ENCODE assay signal across 25 mouse cellular contexts in the genomic region with DNA sequence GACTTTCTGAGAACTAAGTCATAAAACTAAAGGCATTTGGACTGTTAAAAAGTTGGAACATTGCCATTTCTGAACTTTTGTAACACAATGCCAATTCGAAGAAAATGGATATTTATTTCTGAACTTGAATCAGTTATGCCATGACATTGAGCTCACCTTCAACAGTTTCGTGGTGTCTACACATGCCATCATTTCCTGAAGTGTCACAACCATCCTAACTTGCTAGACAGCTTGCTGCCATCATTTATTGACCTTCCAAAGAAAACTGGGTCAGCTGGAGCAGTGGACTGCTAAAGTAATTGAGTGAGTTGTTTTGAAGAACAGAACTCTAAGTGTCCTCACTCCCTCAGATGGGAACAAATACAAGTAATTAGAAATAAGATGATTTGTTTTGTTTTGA. TPM values are rescaled to one million over a fixed set of nuclear protein-coding genes. Genes with fewer than 3 reads are reported as not detected.
DNase-seq lines count a peak whose midpoint lies in the region.
"Had no signal": no experiment of that assay in that cellular context is flagged by ENCODE, and none has a peak within 500 bp of the region (broad histone marks: within the 10 kb centered on the region; RNA-seq: fewer than 3 reads in every experiment).

No protein-coding gene starts in this region.

- 73% methylated on average over 2 of the region's 2 CpGs for WGBS in heart, embryonic 10.5 days

- H3K4me3 ChIP-seq in heart, embryonic 10.5 days, result no peak overlapping the region
- H3K4me3 ChIP-seq: embryonic facial prominence, embryonic 12.5 days; embryonic facial prominence, embryonic 15.5 days; heart, embryonic 15.5 days; hindbrain, embryonic 12.5 days; hindbrain, embryonic 15.5 days had no signal

- no peaks in the 10 kb centered on the region for H3K9me3 ChIP-seq in heart, embryonic 10.5 days
- H3K9me3 ChIP-seq: embryonic facial prominence, embryonic 12.5 days; embryonic facial prominence, embryonic 15.5 days; heart, embryonic 15.5 days; hindbrain, embryonic 12.5 days; hindbrain, embryonic 15.5 days had no signal

- intact Hi-C loops in heart, postnatal 14 days (cut with DNase I), result no loop called here
- intact Hi-C loops in heart, postnatal 10 days (cut with DNase I), result no loop called here

- no peak overlapping the region for H3K27ac ChIP-seq in heart, embryonic 10.5 days
- H3K27ac ChIP-seq: embryonic facial prominence, embryonic 12.5 days; embryonic facial prominence, embryonic 15.5 days; heart, embryonic 15.5 days; hindbrain, embryonic 12.5 days; hindbrain, embryonic 15.5 days had no signal

- peak; percentile 79 for DNase-seq in heart, adult 11 months
- DNase-seq in heart, postnatal 14 days, result no peak
- DNase-seq in heart, postnatal 10 days, result peak; percentile 17 to 22
- no peak for DNase-seq in heart, embryonic 10.5 days (ENCODE audit: low spot score)
- DNase-seq in kidney, postnatal 14 days, result peak; percentile 22
- DNase-seq in kidney, adult 18-20 months, result no peak
- DNase-seq in lung, postnatal 10 days, result peak; percentile 13
- no peak for DNase-seq in lung, postnatal 4 days
- DNase-seq: adrenal gland, adult 2 months; adrenal gland, postnatal 14 days; cerebellum, adult 11 months; cerebellum, adult 2 months; cerebellum, adult 9-11 months; cerebellum, postnatal 25 days; forebrain, postnatal 0 days; gastrocnemius, postnatal 14 days had no signal

- no peaks in the 10 kb centered on the region for H3K36me3 ChIP-seq in heart, embryonic 10.5 days
- H3K36me3 ChIP-seq: embryonic facial prominence, embryonic 12.5 days; embryonic facial prominence, embryonic 15.5 days; heart, embryonic 15.5 days; hindbrain, embryonic 12.5 days; hindbrain, embryonic 15.5 days had no signal

- H3K27me3 ChIP-seq in heart, embryonic 10.5 days (ENCODE audit: insufficient read depth, poor library complexity, severe bottlenecking), result no peaks in the 10 kb centered on the region
- H3K27me3 ChIP-seq: embryonic facial prominence, embryonic 12.5 days; embryonic facial prominence, embryonic 15.5 days; heart, embryonic 15.5 days; hindbrain, embryonic 12.5 days; hindbrain, embryonic 15.5 days had no signal

- H3K4me1 ChIP-seq in heart, embryonic 10.5 days, result no peaks in the 10 kb centered on the region
- H3K4me1 ChIP-seq: embryonic facial prominence, embryonic 12.5 days; embryonic facial prominence, embryonic 15.5 days; heart, embryonic 15.5 days; hindbrain, embryonic 12.5 days; hindbrain, embryonic 15.5 days had no signal

RNA-seq across cellular contexts. Expression of a gene that starts 16.2 kb away (rescaled TPM):
- total RNA-seq in heart, postnatal 14 days (2021), result under 1 TPM; 0.62 to 0.68 TPM
- total RNA-seq in heart, postnatal 10 days (2021), result 1 to 10 TPM; 1.4 to 1.8 TPM
- polyA plus RNA-seq in heart, embryonic 10.5 days (2016; fragmentation: Nextera tagmentation; extraction: Ambion mirVana), result 0.25 TPM in 1 of 2 replicates, not detected in the other
- total RNA-seq: common myeloid progenitor, adult 5-6 weeks; hematopoietic stem cell, adult 5-6 weeks; MEL had no signal
- polyA plus RNA-seq: CD4-positive, CD25-positive, alpha-beta regulatory T cell, adult 4 months had no signal

Comparison
In these comparisons a context has a peak if more than half of its experiments do, and no peak if none do; other contexts are left out.
1. DNase-seq: peak in heart, adult 11 months (single experiment), heart, postnatal 10 days (2 of 2), kidney, postnatal 14 days (single experiment) and lung, postnatal 10 days (single experiment); none in heart, postnatal 14 days (0 of 2), heart, embryonic 10.5 days (single experiment), kidney, adult 18-20 months (single experiment) and lung, postnatal 4 days (0 of 2).